Mouse (Mus musculus): ENCODE results near the gene Nedd9.

DNA sequence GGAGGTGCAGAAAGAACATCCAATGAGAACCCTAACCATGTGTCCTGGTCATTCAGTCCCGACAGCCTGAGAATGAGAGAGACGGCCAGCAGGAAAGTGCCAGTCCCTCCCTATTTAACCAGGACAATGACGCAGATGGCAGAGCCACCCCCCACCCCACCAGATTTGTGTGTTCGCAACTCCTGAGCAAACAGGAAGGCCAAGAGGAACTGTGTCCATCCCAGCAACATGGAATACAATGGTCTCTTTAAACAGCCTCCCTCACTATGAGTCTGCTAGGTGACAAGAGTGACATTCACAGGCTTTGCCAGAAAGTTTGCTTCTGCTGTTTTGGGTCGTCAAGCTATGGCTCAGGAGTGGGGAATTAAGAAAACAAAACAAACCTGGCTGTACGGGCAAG, 141.9 kb downstream of the Nedd9 start:
- no peak for TF ChIP-seq POLR2A (IDR thresholded peaks at IDR 0.05; ENCODE audit: extremely low read depth, insufficient read depth, low read length)
- no peak for TF ChIP-seq CTCF (IDR thresholded peaks at IDR 0.05; ENCODE audit: low read depth, low read length)
